Mouse (Mus musculus) embryonic facial prominence, embryonic 12.5 days (tissue): ENCODE measurements around the gene Kifap3. TPM values are rescaled to one million over a fixed set of nuclear protein-coding genes. Genes with fewer than 3 reads are reported as not detected.
"Not testable (repeated sequence)": the region's sequence is repeated elsewhere in the genome, so short reads cannot be mapped to it uniquely, and the experiment has no call there.

Experiments used
- ATAC-seq: fragments of 200-750 bp; cut with Nextera tagmentation; 2 replicates; pipeline ENCODE4 v1.8.0; 2017; ENCODE audit not compliant: insufficient number of reproducible peaks, insufficient read depth, low FRiP score, low TSS enrichment
- H3K27ac ChIP-seq: fragments of 300-500 bp; sonication (generic); 2 replicates; pipeline ENCODE4 v1.5.1; 2016; ENCODE audit warnings: mild to moderate bottlenecking
- H3K27me3 ChIP-seq: fragments of 300-500 bp; sonication (generic); 2 replicates; pipeline ENCODE4 v1.6.1; 2016; ENCODE audit warnings: mild to moderate bottlenecking, moderate library complexity
- H3K36me3 ChIP-seq: fragments of 300-500 bp; sonication (generic); 2 replicates; pipeline ENCODE4 v1.6.1; 2016; ENCODE audit warnings: mild to moderate bottlenecking
- H3K4me1 ChIP-seq: fragments of 300-500 bp; sonication (generic); 2 replicates; pipeline ENCODE4 v1.6.1; 2016
- H3K4me2 ChIP-seq: fragments of 300-500 bp; sonication (generic); replicated peaks from 2 replicates; pipeline ENCODE4 v1.6.1; 2016; ENCODE audit warnings: mild to moderate bottlenecking, moderate library complexity
- H3K4me3 ChIP-seq: fragments of 300-500 bp; sonication (generic); 2 replicates; pipeline ENCODE4 v1.5.1; 2016; ENCODE audit warnings: mild to moderate bottlenecking
- H3K9ac ChIP-seq: fragments of 300-500 bp; sonication (generic); 2 replicates; pipeline ENCODE4 v1.6.1; 2016; ENCODE audit warnings: mild to moderate bottlenecking, moderate library complexity
- H3K9me3 ChIP-seq: fragments of 300-500 bp; sonication (generic); 2 replicates; pipeline ENCODE4 v1.6.1; 2016; ENCODE audit warnings: mild to moderate bottlenecking, moderate library complexity
- WGBS: fragments of 180-500 bp; shearing (Covaris S2); methylation state at CpG from one replicate; pipeline ENCODE4 v1.1.7; 2016; 5-methylcytosine and 5-hydroxymethylcytosine counted together
- polyA plus RNA-seq: library from polyadenylated mRNA; unstranded; fragments of >200 nt; fragmentation: Nextera tagmentation; extraction: Ambion mirVana; gene quantifications from 2 replicates; pipeline ENCODE4 v1.2.1, GENCODE M21; 2016

Gene Kifap3
- polyA plus RNA-seq, 1 experiment from 2014 or later, result 59.3 TPM

- not testable (repeated sequence) for H3K4me3 ChIP-seq, H3K4me1 ChIP-seq, H3K9me3 ChIP-seq, H3K4me2 ChIP-seq, H3K27ac ChIP-seq, H3K36me3 ChIP-seq, ATAC-seq, H3K27me3 ChIP-seq, H3K9ac ChIP-seq
- WGBS, result 95% methylated on average over 3 of the region's 3 CpGs
Observed at GRCm38 (mm10) chr1:163838482-163838881, 59.1 kb downstream of the Kifap3 start.

- Histone ChIP-seq H3K9ac (no peak overlapping the region), H3K4me1 (no peaks in the 10 kb centered on the region), H3K36me3 (no peaks in the 10 kb centered on the region), H3K27me3 (no peaks in the 10 kb centered on the region), H3K4me3 (no peak overlapping the region), H3K27ac (no peak overlapping the region), H3K4me2 (no peak overlapping the region), H3K9me3 (no peaks in the 10 kb centered on the region)
- WGBS, result 88% methylated on average over 8 of the region's 8 CpGs
- ATAC-seq, result no peak
Observed at GRCm38 (mm10) chr1:163840555-163840954, 61.2 kb downstream of the Kifap3 start.

DNA sequence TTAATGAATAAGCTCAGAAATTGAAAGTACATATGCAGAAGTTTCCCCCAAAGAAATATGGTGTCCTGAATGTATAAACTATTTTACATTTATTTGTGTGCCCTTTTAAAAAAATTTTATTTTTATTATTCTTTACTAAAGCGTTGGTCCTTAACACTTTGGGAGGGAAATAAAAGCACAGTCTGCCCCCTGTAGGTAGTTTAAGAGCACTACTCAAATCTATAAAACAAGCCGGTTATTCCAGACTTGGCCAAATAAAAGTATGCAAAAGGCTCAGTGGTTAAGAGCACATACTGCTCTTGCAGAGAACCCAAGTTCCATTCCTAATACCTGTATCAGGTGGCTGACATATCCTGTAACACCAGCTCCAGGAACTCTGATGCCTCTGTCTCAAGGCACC is 62.9 kb downstream of the Kifap3 start:
- no peaks in the 10 kb centered on the region for H3K4me1 ChIP-seq
- no peak for ATAC-seq
- no peak overlapping the region for H3K27ac ChIP-seq
- H3K27me3 ChIP-seq, result no peaks in the 10 kb centered on the region
- H3K36me3 ChIP-seq, result no peaks in the 10 kb centered on the region
- no peak overlapping the region for H3K4me3 ChIP-seq
- H3K9me3 ChIP-seq, result no peaks in the 10 kb centered on the region
- 60% methylated on average over 2 of the region's 2 CpGs for WGBS
- no peak overlapping the region for H3K9ac ChIP-seq
- no peak overlapping the region for H3K4me2 ChIP-seq

- Histone ChIP-seq H3K4me1 (no peaks in the 10 kb centered on the region), H3K4me3 (no peak overlapping the region), H3K4me2 (no peak overlapping the region), H3K9ac (no peak overlapping the region), H3K27ac (no peak overlapping the region), H3K9me3 (no peaks in the 10 kb centered on the region), H3K36me3 (peaks cover 4% of the 10 kb centered on the region), H3K27me3 (no peaks in the 10 kb centered on the region)
- ATAC-seq, result no peak
Observed at GRCm38 (mm10) chr1:163843899-163844298, 64.5 kb downstream of the Kifap3 start.

DNA sequence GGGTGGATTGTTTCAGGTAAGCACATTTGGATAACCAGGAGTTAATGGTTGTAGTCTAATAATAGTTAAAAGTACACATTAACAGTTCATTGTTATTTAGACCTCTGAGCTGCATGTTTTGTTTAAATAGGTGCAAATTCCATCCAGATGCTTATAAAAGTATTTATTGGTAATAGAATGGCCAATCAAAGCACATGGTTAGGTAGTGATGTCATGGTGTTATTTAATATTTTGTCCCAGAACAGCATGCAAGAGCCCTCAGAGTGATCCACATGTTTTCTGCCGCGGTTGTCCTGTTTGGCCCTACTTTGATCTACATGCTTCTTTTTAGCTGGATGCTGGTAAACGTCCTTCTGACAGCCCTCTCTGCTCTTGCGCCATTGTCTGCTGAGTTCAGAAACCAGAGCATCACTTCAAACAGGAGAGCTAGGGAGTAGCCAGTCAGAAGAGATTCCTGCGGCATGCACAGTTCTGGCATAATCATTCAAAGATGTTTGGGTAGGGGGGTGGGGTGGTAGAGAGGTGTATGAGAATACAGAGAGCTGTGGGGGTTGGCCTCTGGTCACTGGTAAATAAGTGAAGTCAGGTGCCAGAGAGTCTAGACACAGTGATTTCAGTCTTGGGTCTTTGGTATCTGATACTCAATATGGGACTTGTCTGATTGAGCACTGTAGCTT is 73.6 kb downstream of the Kifap3 start:
- Histone ChIP-seq H3K4me2 (no peak overlapping the region), H3K9me3 (no peaks in the 10 kb centered on the region), H3K27me3 (no peaks in the 10 kb centered on the region), H3K9ac (no peak overlapping the region), H3K36me3 (peaks cover 17% of the 10 kb centered on the region), H3K4me1 (peaks cover 11% of the 10 kb centered on the region), H3K27ac (peak overlapping the region; percentile 55; the same call in 1 of the 2 replicates), H3K4me3 (no peak overlapping the region)
- ATAC-seq, result peak; percentile 86
- WGBS, result 17% methylated on average over 5 of the region's 5 CpGs

DNA sequence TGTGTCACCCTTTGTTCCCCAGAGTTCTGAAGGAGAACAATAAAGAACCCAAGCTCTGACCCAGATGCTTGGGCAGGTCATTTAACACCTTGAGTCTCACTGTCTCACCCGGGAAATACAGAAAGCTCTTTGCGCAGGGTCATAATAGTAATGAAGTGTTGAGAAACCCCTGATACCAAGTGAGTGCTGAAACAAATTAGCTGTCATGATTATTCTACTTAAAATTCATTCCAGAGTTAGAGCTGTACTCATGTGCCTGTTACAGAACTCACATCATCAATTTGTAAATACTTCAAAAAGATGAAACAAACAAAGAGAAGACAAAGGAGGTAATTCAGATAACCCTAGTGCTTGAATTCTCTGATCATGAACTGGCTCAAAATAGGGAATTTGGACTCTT is 79.0 kb downstream of the Kifap3 start:
- Histone ChIP-seq H3K36me3 (peaks cover 24% of the 10 kb centered on the region; the same call in 1 of the 2 replicates), H3K9me3 (no peaks in the 10 kb centered on the region), H3K4me3 (no peak overlapping the region), H3K27ac (no peak overlapping the region), H3K27me3 (no peaks in the 10 kb centered on the region), H3K9ac (no peak overlapping the region), H3K4me2 (no peak overlapping the region), H3K4me1 (peaks cover under 1% of the 10 kb centered on the region)
- no peak for ATAC-seq
- WGBS, result 82% methylated on average over 2 of the region's 2 CpGs

DNA sequence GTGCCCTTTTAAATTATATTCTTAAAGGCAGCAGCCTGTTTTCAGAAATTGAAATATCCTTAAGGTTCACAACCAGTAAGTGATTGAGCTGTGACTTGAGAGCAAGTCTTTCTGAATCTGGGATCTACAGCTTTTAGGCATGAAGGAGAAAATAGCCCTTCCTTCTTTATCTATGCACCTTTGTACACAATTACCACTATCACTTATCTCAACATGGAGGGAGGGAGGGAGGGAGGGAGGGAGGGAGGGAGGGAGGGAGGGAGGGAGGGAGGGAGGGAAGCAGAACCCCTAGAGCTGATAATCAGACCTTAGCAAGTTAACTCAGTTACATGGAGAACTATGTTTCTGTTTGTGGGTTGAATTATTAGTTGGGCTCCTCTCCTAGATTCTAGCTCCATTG is 82.2 kb downstream of the Kifap3 start:
- Histone ChIP-seq H3K9me3 (no peaks in the 10 kb centered on the region), H3K4me3 (no peak overlapping the region), H3K36me3 (peaks cover 37% of the 10 kb centered on the region), H3K4me2 (no peak overlapping the region), H3K27me3 (no peaks in the 10 kb centered on the region), H3K27ac (no peak overlapping the region), H3K4me1 (no peaks in the 10 kb centered on the region), H3K9ac (no peak overlapping the region)
- no peak for ATAC-seq

GRCm38 (mm10) chr1:163873158-163873557 is 93.8 kb downstream of the Kifap3 start:
- Histone ChIP-seq H3K4me2 (no peak overlapping the region), H3K4me3 (no peak overlapping the region), H3K27me3 (no peaks in the 10 kb centered on the region), H3K9me3 (no peaks in the 10 kb centered on the region), H3K4me1 (no peaks in the 10 kb centered on the region), H3K36me3 (no peaks in the 10 kb centered on the region), H3K27ac (0 out of 2 replicates have a peak overlapping the region, but pooled peaks have one; percentile 23), H3K9ac (no peak overlapping the region)
- ATAC-seq, result no peak
- WGBS, result 88% methylated on average over 3 of the region's 3 CpGs

- no peak overlapping the region for H3K27ac ChIP-seq
- H3K36me3 ChIP-seq, result no peaks in the 10 kb centered on the region
- H3K9me3 ChIP-seq, result no peaks in the 10 kb centered on the region
- no peak overlapping the region for H3K9ac ChIP-seq
- H3K27me3 ChIP-seq, result no peaks in the 10 kb centered on the region
- no peak overlapping the region for H3K4me2 ChIP-seq
- no peak overlapping the region for H3K4me3 ChIP-seq
- ATAC-seq, result no peak
- H3K4me1 ChIP-seq, result no peaks in the 10 kb centered on the region
Observed at GRCm38 (mm10) chr1:163889629-163890028, 110.2 kb downstream of the Kifap3 start.

GRCm38 (mm10) chr1:163893294-163893693 is 113.9 kb downstream of the Kifap3 start:
- Histone ChIP-seq H3K27ac (no peak overlapping the region), H3K4me3 (no peak overlapping the region), H3K9ac (no peak overlapping the region), H3K36me3 (no peaks in the 10 kb centered on the region), H3K4me2 (no peak overlapping the region), H3K27me3 (no peaks in the 10 kb centered on the region), H3K9me3 (no peaks in the 10 kb centered on the region), H3K4me1 (peaks cover 6% of the 10 kb centered on the region)
- ATAC-seq, result no peak
- 74% methylated on average over 5 of the region's 5 CpGs for WGBS

DNA sequence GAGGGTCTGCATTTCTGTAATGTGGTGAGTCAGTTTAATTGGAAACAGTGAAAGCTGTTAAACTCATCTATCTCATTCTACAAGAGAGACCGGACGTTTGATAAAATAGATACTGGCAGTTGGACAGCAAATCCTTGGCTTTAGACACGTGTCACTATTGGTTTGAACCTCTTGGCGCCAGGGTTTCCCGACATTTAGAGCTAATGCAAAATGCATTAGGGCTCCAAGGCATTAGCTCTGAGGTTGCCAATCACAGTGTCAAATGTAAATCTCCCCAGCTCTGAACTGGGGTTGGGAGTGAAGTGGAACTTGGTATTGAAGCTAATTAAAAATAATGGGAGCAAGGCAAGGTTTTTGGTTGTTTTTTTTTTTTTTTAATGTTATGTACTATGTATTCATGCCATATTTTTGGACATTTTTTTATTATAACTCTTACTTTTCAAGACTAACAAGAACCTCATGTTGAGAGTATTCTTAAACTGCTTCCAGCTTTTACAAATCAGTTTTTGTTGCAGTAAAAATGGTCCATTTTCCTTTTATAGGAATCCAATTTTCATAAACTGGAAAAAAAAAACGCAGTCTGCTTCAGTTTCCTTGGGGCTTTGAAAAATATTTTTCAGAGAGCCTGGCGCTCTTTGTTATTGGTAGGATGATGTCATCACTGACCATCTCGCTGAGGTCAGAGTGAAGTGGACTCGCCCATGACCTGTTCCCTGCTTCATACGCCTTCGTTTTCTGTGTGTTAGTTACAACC is 114.6 kb downstream of the Kifap3 start:
- Histone ChIP-seq H3K9ac (no peak overlapping the region), H3K36me3 (no peaks in the 10 kb centered on the region), H3K4me2 (no peak overlapping the region), H3K4me1 (peaks cover 10% of the 10 kb centered on the region), H3K9me3 (no peaks in the 10 kb centered on the region), H3K4me3 (no peak overlapping the region), H3K27me3 (no peaks in the 10 kb centered on the region), H3K27ac (no peak overlapping the region)
- WGBS, result 51% methylated on average over 11 of the region's 11 CpGs
- no peak for ATAC-seq

GRCm38 (mm10) chr1:163898291-163898764 is 118.9 kb downstream of the Kifap3 start:
- H3K27ac ChIP-seq, result peak overlapping the region; percentile 65; the same call in 1 of the 2 replicates

More at GRCm38 (mm10) chr1:163898291-163898764, 118.9 kb downstream of the Kifap3 start:
- no peaks in the 10 kb centered on the region for H3K9me3 ChIP-seq
- H3K4me3 ChIP-seq, result no peak overlapping the region
- no peaks in the 10 kb centered on the region for H3K27me3 ChIP-seq
- ATAC-seq, result no peak
- H3K4me1 ChIP-seq, result peaks cover 10% of the 10 kb centered on the region
- H3K36me3 ChIP-seq, result no peaks in the 10 kb centered on the region
- 20% methylated on average over 5 of the region's 5 CpGs for WGBS
- H3K4me2 ChIP-seq, result no peak overlapping the region
- no peak overlapping the region for H3K9ac ChIP-seq
